Mouse (Mus musculus): ENCODE measurements around the gene Hmga1. TPM values are rescaled to one million over a fixed set of nuclear protein-coding genes. Genes with fewer than 3 reads are reported as not detected.

Gene Hmga1
- polyA plus RNA-seq, 1 experiment from 2014 or later = 406 TPM

DNA sequence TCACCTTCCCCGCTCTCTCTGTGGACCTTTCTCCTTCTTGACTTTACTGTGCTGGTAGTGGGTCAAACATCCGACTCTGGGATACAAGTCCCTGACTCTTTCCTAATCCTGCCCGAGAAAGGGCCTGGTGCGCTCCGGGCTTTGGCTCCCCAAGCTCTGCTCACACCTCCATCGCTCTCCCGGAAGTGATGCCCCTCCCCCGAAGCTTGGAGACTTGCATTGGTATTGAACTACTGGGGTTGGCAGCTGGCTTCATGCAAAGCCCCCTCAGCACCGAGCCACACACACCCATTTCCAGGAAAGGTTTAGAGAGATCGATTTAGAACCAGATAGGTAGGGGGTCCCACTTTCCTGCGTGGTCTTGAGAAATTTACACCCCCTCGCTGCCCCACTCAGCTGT is 10.3 kb upstream of the Hmga1 start:
- 54% methylated on average over 12 of the region's 12 CpGs for WGBS

DNA sequence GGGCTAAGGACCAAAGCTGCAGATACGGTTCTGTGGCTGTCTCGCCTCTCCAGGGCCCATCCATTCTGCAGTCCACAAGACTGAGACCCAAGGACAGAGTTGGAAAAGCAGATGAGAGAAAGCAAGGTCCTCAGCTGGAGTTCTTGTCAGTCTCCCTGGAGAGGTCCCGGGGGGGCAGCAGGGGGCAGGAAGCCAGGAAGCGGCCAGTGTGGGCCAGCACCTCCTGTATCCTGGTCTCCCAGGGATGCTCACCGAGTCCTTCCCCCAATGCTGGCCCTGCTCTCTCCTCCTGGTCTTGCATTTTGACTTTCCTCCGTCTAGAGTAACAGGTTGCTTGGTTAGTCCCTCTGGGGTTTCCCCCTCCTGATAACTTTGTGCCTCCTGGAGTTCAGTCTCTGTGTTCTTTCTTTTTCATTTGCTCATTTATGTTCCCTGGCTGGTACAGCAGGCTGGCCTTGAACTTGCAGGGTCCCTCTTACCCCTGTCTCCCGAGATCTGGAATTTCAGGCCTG is 9.7 kb upstream of the Hmga1 start:
- no peaks in the 10 kb centered on the region for H3K36me3 ChIP-seq (ENCODE audit: control insufficient read depth, insufficient read depth, low read length)
- H3K4me3 ChIP-seq (ENCODE audit: low read depth, low read length) = no peak overlapping the region
- H3K9ac ChIP-seq (ENCODE audit: low read length) = no peak overlapping the region
- H3K9me3 ChIP-seq (ENCODE audit: control insufficient read depth, low read length) = no peaks in the 10 kb centered on the region
- peaks cover 11% of the 10 kb centered on the region for H3K4me1 ChIP-seq (ENCODE audit: control insufficient read depth, insufficient read depth, low read length)
- no peaks in the 10 kb centered on the region for H3K27me3 ChIP-seq (ENCODE audit: control insufficient read depth, insufficient read depth, low read length)
- no peak for ATAC-seq (ENCODE audit: low FRiP score)
- H3K27ac ChIP-seq (ENCODE audit: low read depth, low read length) = no peak overlapping the region
- 58% methylated on average over 7 of the region's 7 CpGs for WGBS
- no peak overlapping the region for H3K4me2 ChIP-seq
- DNase-seq (ENCODE audit: low spot score, missing footprints) = no peak

More for the DNA sequence above, 10.3 kb upstream of the Hmga1 start:
- no peak overlapping the region for H3K4me2 ChIP-seq
- H3K4me1 ChIP-seq (ENCODE audit: control insufficient read depth, insufficient read depth, low read length) = peaks cover 11% of the 10 kb centered on the region
- DNase-seq (ENCODE audit: low spot score, missing footprints) = no peak
- H3K27ac ChIP-seq (ENCODE audit: low read depth, low read length) = no peak overlapping the region
- H3K9me3 ChIP-seq (ENCODE audit: control insufficient read depth, low read length) = no peaks in the 10 kb centered on the region
- no peaks in the 10 kb centered on the region for H3K27me3 ChIP-seq (ENCODE audit: control insufficient read depth, insufficient read depth, low read length)
- H3K4me3 ChIP-seq (ENCODE audit: low read depth, low read length) = no peak overlapping the region
- H3K36me3 ChIP-seq (ENCODE audit: control insufficient read depth, insufficient read depth, low read length) = no peaks in the 10 kb centered on the region
- ATAC-seq (ENCODE audit: low FRiP score) = no peak
- H3K9ac ChIP-seq (ENCODE audit: low read length) = no peak overlapping the region

DNA sequence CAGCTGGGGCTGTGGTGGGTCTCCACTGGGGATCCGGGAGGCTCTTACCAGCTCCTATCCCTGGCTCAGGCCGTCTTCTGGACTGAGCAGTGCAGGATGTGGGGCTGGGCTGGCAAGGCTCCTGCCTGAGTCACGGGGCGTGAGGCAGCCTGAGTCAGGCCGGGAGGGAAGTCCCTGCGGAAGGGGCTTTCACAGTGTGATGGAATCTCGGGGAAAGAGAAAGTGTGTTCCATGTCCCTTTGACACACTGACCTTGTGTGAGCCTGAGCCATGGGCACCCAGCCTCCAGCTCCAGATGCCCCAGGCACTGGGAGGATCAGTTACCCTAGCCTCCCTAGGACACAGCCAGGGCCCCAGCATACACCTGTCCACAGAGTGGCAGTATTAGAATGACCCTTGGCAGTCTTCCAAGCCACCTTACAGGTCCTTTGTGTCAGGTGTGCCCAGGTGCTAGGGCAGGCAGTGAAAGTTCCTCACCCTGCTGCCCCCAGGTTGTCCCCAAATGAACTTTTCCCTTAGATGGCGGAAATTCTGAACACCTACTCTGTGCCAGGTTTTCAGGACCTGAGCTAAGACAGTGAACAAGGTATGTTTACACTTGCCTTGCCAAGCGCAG is 8.9 kb upstream of the Hmga1 start:
- no peak overlapping the region for H3K4me3 ChIP-seq (ENCODE audit: low read depth, low read length)
- H3K27ac ChIP-seq (ENCODE audit: low read depth, low read length) = no peak overlapping the region
- H3K9ac ChIP-seq (ENCODE audit: low read length) = no peak overlapping the region
- no peaks in the 10 kb centered on the region for H3K27me3 ChIP-seq (ENCODE audit: control insufficient read depth, insufficient read depth, low read length)
- no peak for ATAC-seq (ENCODE audit: low FRiP score)
- no peak overlapping the region for H3K4me2 ChIP-seq
- H3K4me1 ChIP-seq (ENCODE audit: control insufficient read depth, insufficient read depth, low read length) = peaks cover 11% of the 10 kb centered on the region
- DNase-seq (ENCODE audit: low spot score, missing footprints) = no peak
- WGBS = 77% methylated on average over 9 of the region's 9 CpGs
- H3K9me3 ChIP-seq (ENCODE audit: control insufficient read depth, low read length) = no peaks in the 10 kb centered on the region
- no peaks in the 10 kb centered on the region for H3K36me3 ChIP-seq (ENCODE audit: control insufficient read depth, insufficient read depth, low read length)

DNA sequence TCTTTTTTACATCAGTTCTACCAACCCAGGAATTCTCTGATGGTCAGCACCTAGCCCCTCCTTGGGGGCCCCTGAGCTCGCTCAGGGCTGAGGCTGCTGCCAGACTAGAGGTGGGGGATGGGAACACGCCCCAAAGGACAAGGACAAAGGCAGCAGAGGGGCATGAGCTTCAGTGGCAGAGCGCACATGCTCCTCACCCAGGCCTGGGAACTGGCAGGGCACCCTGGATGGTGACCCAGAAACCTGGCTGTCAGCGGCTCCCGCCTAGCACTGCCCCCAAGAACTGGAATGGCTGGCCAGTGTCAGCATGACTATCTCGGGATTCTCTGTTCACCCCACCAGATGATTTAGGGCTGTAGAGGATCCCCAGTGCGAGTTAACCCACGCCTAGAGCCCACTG is 7.1 kb upstream of the Hmga1 start:
- H3K27ac ChIP-seq (ENCODE audit: low read depth, low read length) = no peak overlapping the region
- peaks cover 11% of the 10 kb centered on the region for H3K4me1 ChIP-seq (ENCODE audit: control insufficient read depth, insufficient read depth, low read length)
- DNase-seq (ENCODE audit: low spot score, missing footprints) (no peak), ATAC-seq (ENCODE audit: low FRiP score) (no peak)
- H3K27me3 ChIP-seq (ENCODE audit: control insufficient read depth, insufficient read depth, low read length) = no peaks in the 10 kb centered on the region
- H3K4me2 ChIP-seq = no peak overlapping the region
- no peaks in the 10 kb centered on the region for H3K9me3 ChIP-seq (ENCODE audit: control insufficient read depth, low read length)
- H3K9ac ChIP-seq (ENCODE audit: low read length) = peak overlapping the region; percentile 21; the same call in 1 of the 2 replicates
- WGBS = 40% methylated on average over 8 of the region's 8 CpGs
- no peak overlapping the region for H3K4me3 ChIP-seq (ENCODE audit: low read depth, low read length)
- H3K36me3 ChIP-seq (ENCODE audit: control insufficient read depth, insufficient read depth, low read length) = no peaks in the 10 kb centered on the region

DNA sequence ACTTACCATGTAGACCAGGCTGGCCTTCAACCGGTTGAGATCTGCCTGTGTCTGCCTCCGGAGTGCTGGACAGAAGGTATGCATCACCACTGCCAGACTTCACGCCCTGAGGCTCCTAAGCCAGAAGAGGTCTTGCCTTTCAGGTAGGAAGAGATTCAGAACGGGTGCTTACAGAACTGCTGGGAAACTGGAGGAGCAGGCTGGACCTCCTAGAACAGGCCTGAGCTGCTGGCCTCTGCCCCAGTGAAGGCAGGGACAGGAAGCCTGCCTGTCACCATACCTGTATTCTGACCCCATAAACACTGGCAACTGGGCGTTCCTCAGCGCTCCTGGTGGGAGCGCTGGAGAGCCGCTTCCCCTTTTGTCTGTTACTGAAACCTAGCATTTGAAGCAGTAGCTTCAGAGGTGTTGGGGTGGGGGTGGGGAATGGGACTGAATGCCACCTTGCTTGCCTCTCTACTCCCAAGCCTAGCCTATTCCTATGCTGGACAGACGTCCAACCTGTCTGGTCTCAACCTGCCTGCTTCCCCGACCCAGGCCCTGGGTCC is 4.8 kb upstream of the Hmga1 start:
- H3K4me1 ChIP-seq (ENCODE audit: control insufficient read depth, insufficient read depth, low read length) = peaks cover 24% of the 10 kb centered on the region
- no peak for ATAC-seq (ENCODE audit: low FRiP score)
- 61% methylated on average over 10 of the region's 10 CpGs for WGBS

DNA sequence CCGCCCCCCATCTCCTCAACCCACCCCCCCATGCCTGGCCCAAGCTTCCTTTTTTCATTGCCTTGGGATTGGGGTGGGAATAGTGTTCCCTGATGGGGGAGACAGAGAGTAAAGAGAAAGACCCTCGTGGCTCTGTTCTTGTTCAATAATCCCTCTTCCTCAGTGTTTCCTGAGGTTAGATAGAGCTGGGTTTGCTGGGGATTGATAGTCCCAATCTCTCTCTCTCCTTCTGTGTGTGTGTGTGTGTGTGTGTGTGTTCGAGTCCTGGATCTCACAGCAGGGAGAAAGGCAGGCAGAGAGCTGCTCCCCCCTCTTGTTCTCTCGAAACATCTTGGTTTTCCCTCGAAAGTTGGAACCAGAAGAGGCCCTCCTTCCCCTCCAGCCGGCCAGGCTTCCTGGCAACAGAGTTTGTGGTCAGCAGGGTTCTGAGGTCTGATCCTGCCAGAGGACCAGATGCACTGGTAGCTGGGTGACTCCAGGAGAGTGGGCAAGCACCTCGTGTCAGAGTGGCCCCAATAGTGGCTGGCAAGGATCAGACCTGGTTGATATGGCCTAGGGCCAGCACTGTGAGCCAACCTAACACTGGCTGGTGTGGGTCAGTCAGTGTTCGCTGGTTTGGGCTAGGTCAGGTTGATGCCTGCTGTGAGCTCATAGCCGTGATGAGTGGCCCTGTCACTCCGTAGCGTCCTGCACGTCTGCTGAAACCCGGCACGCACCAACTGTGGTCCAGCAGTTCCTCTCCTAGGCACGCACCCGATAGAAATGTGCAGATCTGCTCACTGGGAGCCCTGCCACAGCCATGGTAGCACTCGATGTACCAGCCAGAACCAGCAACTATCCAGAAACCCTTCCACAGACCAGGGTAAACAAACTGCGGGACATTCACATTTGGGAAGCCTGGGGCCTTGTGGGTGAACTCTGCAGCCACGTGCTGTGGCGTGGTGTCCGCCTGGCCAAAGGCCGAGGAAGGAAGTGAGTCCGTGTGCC is 3.8 kb upstream of the Hmga1 start:
- H3K9me3 ChIP-seq (ENCODE audit: control insufficient read depth, low read length) = no peaks in the 10 kb centered on the region
- ATAC-seq (ENCODE audit: low FRiP score) (no peak), DNase-seq (ENCODE audit: low spot score, missing footprints) (no peak)
- no peak overlapping the region for H3K4me2 ChIP-seq
- H3K4me3 ChIP-seq (ENCODE audit: low read depth, low read length) = no peak overlapping the region
- H3K27me3 ChIP-seq (ENCODE audit: control insufficient read depth, insufficient read depth, low read length) = no peaks in the 10 kb centered on the region
- no peak overlapping the region for H3K9ac ChIP-seq (ENCODE audit: low read length)
- no peaks in the 10 kb centered on the region for H3K36me3 ChIP-seq (ENCODE audit: control insufficient read depth, insufficient read depth, low read length)
- H3K27ac ChIP-seq (ENCODE audit: low read depth, low read length) = no peak overlapping the region
- H3K4me1 ChIP-seq (ENCODE audit: control insufficient read depth, insufficient read depth, low read length) = peaks cover 24% of the 10 kb centered on the region
- WGBS = 81% methylated on average over 23 of the region's 23 CpGs

More for the DNA sequence above, 4.8 kb upstream of the Hmga1 start:
- Histone ChIP-seq H3K9me3 (ENCODE audit: control insufficient read depth, low read length) (no peaks in the 10 kb centered on the region), H3K27ac (ENCODE audit: low read depth, low read length) (no peak overlapping the region), H3K27me3 (ENCODE audit: control insufficient read depth, insufficient read depth, low read length) (no peaks in the 10 kb centered on the region), H3K36me3 (ENCODE audit: control insufficient read depth, insufficient read depth, low read length) (no peaks in the 10 kb centered on the region), H3K4me3 (ENCODE audit: low read depth, low read length) (no peak overlapping the region), H3K9ac (ENCODE audit: low read length) (no peak overlapping the region; the same call in 1 of the 2 replicates), H3K4me2 (no peak overlapping the region)
- no peak for DNase-seq (ENCODE audit: low spot score, missing footprints)

DNA sequence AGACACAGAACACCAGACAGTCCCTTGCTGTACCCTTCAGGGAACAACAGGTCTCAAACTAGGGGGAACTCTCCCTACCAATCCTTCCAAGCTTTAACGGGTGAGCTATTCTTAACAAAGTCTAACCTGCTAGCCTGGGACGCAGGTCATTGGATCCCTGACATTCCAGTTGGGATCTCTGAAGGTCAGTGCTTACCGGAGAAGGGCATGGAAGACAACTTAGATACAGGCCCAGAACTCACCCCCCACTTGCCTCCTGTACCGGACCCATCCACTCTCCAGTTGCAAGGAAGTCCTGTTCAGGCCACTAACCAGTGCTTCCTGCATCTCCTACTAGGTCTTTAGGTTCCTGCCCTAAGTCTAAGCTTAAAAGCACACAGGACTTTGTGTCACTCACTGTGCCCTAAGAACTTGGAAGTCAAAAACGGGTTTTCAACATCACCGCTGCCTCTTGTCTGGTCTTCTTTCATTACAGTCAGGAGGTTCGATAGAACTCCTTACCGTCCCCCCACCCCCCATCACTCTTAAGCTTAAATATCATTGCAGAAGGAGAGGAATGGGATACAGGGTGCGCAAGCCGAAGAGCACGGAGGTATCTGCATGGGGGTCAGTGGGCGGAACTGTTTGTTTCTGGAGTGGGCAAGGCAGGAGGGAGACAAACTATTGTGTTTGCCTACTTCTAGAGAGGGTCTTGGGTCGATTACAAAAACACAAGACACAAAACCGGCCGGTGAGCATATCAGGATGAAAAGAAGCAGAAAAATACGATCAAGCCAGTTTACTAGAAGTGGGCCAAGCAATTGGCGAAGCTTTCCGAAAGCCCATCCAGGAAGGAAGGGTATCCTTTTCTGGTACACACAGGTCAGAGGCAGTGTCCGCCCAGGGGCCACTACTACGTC is 2.0 kb upstream of the Hmga1 start:
- Histone ChIP-seq H3K27ac (ENCODE audit: low read depth, low read length) (peak overlapping the region; percentile 95), H3K4me1 (ENCODE audit: control insufficient read depth, insufficient read depth, low read length) (peaks cover 35% of the 10 kb centered on the region), H3K9me3 (ENCODE audit: control insufficient read depth, low read length) (no peaks in the 10 kb centered on the region), H3K4me3 (ENCODE audit: low read depth, low read length) (peak overlapping the region; percentile 95), H3K4me2 (peak overlapping the region; percentile 76), H3K9ac (ENCODE audit: low read length) (peak overlapping the region; percentile 94), H3K27me3 (ENCODE audit: control insufficient read depth, insufficient read depth, low read length) (no peaks in the 10 kb centered on the region), H3K36me3 (ENCODE audit: control insufficient read depth, insufficient read depth, low read length) (no peaks in the 10 kb centered on the region)
- WGBS = 35% methylated on average over 20 of the region's 20 CpGs
- no peak for ATAC-seq (ENCODE audit: low FRiP score)
- DNase-seq (ENCODE audit: low spot score, missing footprints) = peak; percentile 93

DNA sequence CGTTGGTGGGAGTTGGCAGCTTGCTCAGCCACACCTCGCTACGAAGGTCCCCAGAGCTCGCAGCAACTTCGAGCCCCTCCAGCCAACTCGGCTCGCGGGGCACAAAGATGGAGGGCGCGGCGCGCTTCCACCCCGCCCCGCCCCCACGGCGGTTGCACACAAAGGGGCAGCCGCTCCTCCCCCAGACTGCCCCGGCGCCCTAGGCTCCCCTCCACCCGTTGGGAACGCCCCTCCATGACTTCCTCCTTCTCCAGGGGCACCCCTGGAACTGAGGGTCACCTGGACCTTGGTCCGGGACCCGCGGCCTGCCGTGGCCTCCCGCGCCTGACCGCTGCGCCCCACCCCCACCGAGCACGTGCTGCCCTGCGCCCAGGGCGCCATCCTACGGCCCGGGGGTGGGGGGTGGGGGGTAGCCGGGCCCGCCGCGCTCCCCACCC is 1.2 kb upstream of the Hmga1 start:
- under 1% methylated on average over 36 of the region's 39 CpGs for WGBS
- peak overlapping the region; percentile 94 for H3K9ac ChIP-seq (ENCODE audit: low read length)
- DNase-seq (ENCODE audit: low spot score, missing footprints) (peak; percentile 98), ATAC-seq (ENCODE audit: low FRiP score) (peak; percentile 53)
- H3K27ac ChIP-seq (ENCODE audit: low read depth, low read length) = peak overlapping the region; percentile 95
- H3K27me3 ChIP-seq (ENCODE audit: control insufficient read depth, insufficient read depth, low read length) = no peaks in the 10 kb centered on the region
- peak overlapping the region; percentile 76 for H3K4me2 ChIP-seq
- peak overlapping the region; percentile 95 for H3K4me3 ChIP-seq (ENCODE audit: low read depth, low read length)
- H3K9me3 ChIP-seq (ENCODE audit: control insufficient read depth, low read length) = no peaks in the 10 kb centered on the region
- H3K4me1 ChIP-seq (ENCODE audit: control insufficient read depth, insufficient read depth, low read length) = peaks cover 38% of the 10 kb centered on the region
- no peaks in the 10 kb centered on the region for H3K36me3 ChIP-seq (ENCODE audit: control insufficient read depth, insufficient read depth, low read length)

Data from midbrain, embryonic 11.5 days (tissue).